Mouse (Mus musculus) olfactory bulb, adult 2 months (tissue): Measurements from ENCODE around the gene Zfp867. TPM values are rescaled to one million over a fixed set of nuclear protein-coding genes. Genes with fewer than 3 reads are reported as not detected.

Experiments used
- H3K27ac ChIP-seq: fragments of 200-500 bp; 2 replicates; pipeline ENCODE4 v1.5.1; 2012; ENCODE audit warnings: low read depth, low read length; ENCODE audit not compliant: insufficient read depth
- H3K4me1 ChIP-seq: fragments of 200-500 bp; 2 replicates; pipeline ENCODE4 v1.6.1; 2012; ENCODE audit warnings: low read length; ENCODE audit not compliant: control insufficient read depth, insufficient read depth
- H3K4me3 ChIP-seq: fragments of 200-500 bp; 2 replicates; pipeline ENCODE4 v1.5.1; 2012; ENCODE audit warnings: mild to moderate bottlenecking, low read depth, low read length, moderate library complexity; ENCODE audit not compliant: insufficient read depth
- CTCF ChIP-seq: fragments of 200-500 bp; IDR thresholded peaks from 2 replicates; pipeline ENCODE4 v1.5.1; 2012; ENCODE audit warnings: low read depth, mild to moderate bottlenecking, low read length, moderate library complexity; ENCODE audit not compliant: insufficient read depth
- POLR2A ChIP-seq: fragments of 200-500 bp; IDR thresholded peaks from 2 replicates; pipeline ENCODE4 v1.6.1; 2012; ENCODE audit warnings: mild to moderate bottlenecking, low read depth, low read length, moderate library complexity; ENCODE audit not compliant: insufficient read depth
- WGBS: fragments of 180-500 bp; shearing (Covaris S2); methylation state at CpG from one replicate; pipeline ENCODE4 v1.1.7; 2018; 5-methylcytosine and 5-hydroxymethylcytosine counted together
- polyA plus RNA-seq: library from polyadenylated mRNA; stranded (reverse); fragments of >200 nt; gene quantifications from 2 replicates; pipeline ENCODE4 v1.2.4, GENCODE M21; 2012; ENCODE audit warnings: low replicate concordance; ENCODE audit not compliant: missing spikeins, insufficient read depth, insufficient read length

Zfp867 gene
- polyA plus RNA-seq, 1 experiment: not detected

GRCm38 (mm10) chr11:59477240-59477639 is 5.0 kb upstream of the Zfp867 start:
- no peak overlapping the region for H3K27ac ChIP-seq
- no peaks in the 10 kb centered on the region for H3K4me1 ChIP-seq
- 72% methylated on average over 6 of the region's 6 CpGs for WGBS
- no peak for TF ChIP-seq POLR2A
- no peak for TF ChIP-seq CTCF
- H3K4me3 ChIP-seq: no peak overlapping the region

- peaks cover 4% of the 10 kb centered on the region for H3K4me1 ChIP-seq
- TF ChIP-seq POLR2A (no peak), CTCF (no peak)
- no peak overlapping the region for H3K27ac ChIP-seq
- WGBS: 6% methylated on average over 37 of the region's 37 CpGs
- H3K4me3 ChIP-seq: peak overlapping the region; percentile 71
These were observed 605 bp downstream of the Zfp867 start for GRCm38 (mm10) chr11:59471413-59472325.

DNA sequence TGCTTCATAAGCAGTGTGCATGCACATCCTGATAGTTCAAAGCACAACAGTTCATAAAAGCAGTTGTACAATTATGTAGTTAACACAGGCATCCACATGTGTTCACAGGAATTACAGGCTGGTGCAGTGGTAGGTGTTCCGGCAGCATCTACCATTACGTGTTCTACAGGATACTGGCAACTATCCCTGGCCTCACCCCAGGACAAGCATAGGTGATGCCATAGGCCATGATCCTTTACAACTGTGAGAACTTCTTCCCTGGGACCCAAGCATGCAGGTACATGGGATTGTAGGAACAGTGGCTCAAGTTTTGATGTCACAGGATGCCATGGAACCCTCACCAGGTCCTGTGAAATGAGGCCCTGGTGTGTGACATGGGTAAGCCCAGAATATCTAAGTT is 11.8 kb downstream of the Zfp867 start:
- Histone ChIP-seq H3K27ac (no peak overlapping the region), H3K4me1 (peaks cover 5% of the 10 kb centered on the region; the same call in 1 of the 2 replicates), H3K4me3 (no peak overlapping the region)
- TF ChIP-seq CTCF (no peak), POLR2A (no peak)
- WGBS: 97% methylated on average over 2 of the region's 2 CpGs

DNA sequence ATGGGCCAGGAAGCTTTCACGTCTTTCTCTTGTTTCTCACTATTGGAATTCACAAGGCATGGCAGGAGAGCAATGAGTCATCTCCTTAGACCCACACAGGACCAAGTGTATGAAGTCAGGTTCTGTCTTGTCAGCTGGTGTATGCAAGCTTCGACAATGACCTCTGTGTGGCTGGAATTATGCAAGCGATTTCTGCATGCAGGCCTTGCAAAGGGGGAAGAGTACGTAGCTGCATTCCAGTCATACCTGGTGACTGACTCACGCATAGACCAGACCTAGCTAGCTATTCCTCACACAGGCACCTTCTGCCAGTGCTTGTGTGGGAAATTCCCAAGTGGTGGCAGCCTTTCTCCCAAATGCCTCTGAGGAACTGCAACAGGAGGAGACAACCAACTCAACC is 13.3 kb downstream of the Zfp867 start:
- Histone ChIP-seq H3K27ac (peak overlapping the region; percentile 18), H3K4me3 (no peak overlapping the region), H3K4me1 (peaks cover 5% of the 10 kb centered on the region; the same call in 1 of the 2 replicates)
- TF ChIP-seq CTCF (no peak), POLR2A (no peak)
- 29% methylated on average over 5 of the region's 5 CpGs for WGBS

- TF ChIP-seq CTCF (no peak), POLR2A (no peak)
- 98% methylated on average over 2 of the region's 2 CpGs for WGBS
- Histone ChIP-seq H3K4me1 (peaks cover 5% of the 10 kb centered on the region; the same call in 1 of the 2 replicates), H3K4me3 (no peak overlapping the region), H3K27ac (no peak overlapping the region)
These were observed 15.4 kb downstream of the Zfp867 start for GRCm38 (mm10) chr11:59456891-59457290.

- Histone ChIP-seq H3K27ac (no peak overlapping the region), H3K4me1 (peaks cover 5% of the 10 kb centered on the region; the same call in 1 of the 2 replicates), H3K4me3 (no peak overlapping the region)
- 87% methylated on average over 2 of the region's 2 CpGs for WGBS
- TF ChIP-seq CTCF (no peak), POLR2A (no peak)
These were observed 15.9 kb downstream of the Zfp867 start for GRCm38 (mm10) chr11:59456346-59456745.

DNA sequence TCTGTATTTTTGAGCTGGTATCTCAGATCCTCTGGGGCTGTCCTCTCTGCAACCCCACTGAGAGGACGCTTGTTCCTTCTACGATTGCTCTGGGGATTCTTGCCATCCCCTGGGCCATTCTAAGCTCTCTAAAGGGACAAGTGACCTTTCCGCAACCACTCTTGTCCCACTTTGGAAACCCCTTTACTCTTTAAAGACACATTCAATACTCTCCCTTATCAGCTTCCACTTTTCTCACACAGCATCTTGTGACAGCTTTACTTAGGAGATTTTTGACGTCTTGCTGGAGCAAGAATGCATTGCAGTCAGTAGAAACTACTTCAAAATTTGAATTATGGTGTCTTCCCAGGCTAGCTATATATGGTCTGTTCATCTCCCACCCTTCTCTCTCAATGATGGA is 21.2 kb downstream of the Zfp867 start, which contains the start of gene Snap47:
Snap47 (minus strand) TSS at position 101 of the 400 bp plus-strand sequence.
- no peak for TF ChIP-seq CTCF
- TF ChIP-seq POLR2A: no peak
- peak within 1 kb of the TSS; percentile 71 for H3K4me3 ChIP-seq
- 86% methylated on average over 4 of the region's 4 CpGs for WGBS
- H3K4me1 ChIP-seq: peaks cover 14% of the 10 kb centered on the region
- H3K27ac ChIP-seq: peak within 1 kb of the TSS; percentile 36

- under 1% methylated on average over 38 of the region's 38 CpGs for WGBS
- Histone ChIP-seq H3K4me3 (peak overlapping the region; percentile 71), H3K4me1 (peaks cover 14% of the 10 kb centered on the region), H3K27ac (peak overlapping the region; percentile 36)
- TF ChIP-seq CTCF (no peak), POLR2A (no peak)
These were observed 22.0 kb downstream of the Zfp867 start for GRCm38 (mm10) chr11:59450230-59450771.

GRCm38 (mm10) chr11:59449741-59450229 is 22.5 kb downstream of the Zfp867 start, which contains the start of gene Jmjd4:
Gene Jmjd4 (plus strand): TSS chr11:59450045.
- Histone ChIP-seq H3K4me1 (peaks cover 14% of the 10 kb centered on the region), H3K4me3 (peak within 1 kb of the TSS; percentile 71), H3K27ac (peak within 1 kb of the TSS; percentile 36)
- WGBS: under 1% methylated on average over 38 of the region's 40 CpGs
- peak; percentile 88 for TF ChIP-seq POLR2A
- no peak for TF ChIP-seq CTCF
